8 mouse cellular contexts compared by ENCODE assay signal in the genomic region with DNA sequence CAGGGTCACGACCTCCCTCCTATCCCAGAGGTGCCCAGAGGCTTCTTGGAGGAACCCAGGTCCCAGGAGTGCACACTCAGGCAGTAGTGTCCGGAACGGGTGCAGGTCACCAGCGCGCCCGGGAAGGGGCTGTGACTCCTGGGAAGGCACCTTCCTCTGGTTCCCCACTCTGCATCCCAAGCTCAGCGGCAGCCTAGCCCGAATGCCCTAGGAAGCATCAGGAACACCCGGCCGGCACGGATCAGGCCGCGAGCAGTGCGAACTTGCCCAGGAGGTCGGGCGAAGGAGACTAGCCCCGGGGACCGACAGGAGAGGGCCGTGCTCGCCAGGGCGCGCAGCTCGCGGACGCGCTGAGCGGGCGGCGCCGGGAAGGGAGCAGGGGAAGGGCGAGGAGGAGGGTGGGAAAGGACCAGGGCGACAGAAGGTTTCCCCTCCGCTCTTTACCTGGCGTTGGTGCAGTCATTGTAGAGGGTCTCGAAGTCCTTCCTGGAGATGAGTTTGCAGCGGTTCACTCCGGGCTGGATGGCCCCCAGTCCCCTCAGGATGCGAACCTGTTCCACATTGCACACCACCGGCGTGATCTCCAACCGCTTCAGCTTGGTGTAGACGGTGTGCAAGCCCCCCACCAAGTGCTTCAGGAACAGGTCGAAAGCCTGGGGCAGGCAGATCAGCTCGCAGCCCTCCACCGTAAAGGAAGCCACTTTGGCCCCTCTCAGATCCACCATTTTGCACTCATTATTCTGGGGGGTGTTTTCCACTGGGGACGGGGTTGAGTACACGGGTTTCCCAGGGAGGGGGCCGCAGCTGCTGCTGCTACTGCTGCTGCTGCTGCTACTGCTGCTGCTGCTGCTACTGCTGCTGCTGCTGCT. TPM values are rescaled to one million over a fixed set of nuclear protein-coding genes. Genes with fewer than 3 reads are reported as not detected.
DNase-seq lines count a peak whose midpoint lies in the region; ATAC-seq and TF ChIP-seq lines count a peak whose summit lies in the region.

No protein-coding gene starts in this region.

- peak; percentile 1 to 2 for DNase-seq in B cell, adult 2 months
- DNase-seq in adrenal gland, postnatal 10 days: peak; percentile 69
- peak; percentile 49 to 57 for DNase-seq in heart, postnatal 10 days
- peak; percentile 54 to 75 for DNase-seq in kidney, postnatal 36 days
- DNase-seq in lung, postnatal 25 days (ENCODE audit: low spot score): peak; percentile 28
- DNase-seq in retina, postnatal 1 day: peak; percentile 77

- no peak for TF ChIP-seq POLR2A in embryonic fibroblast, embryonic 13.5 days (IDR thresholded peaks at IDR 0.05; ENCODE audit: low read depth, low read length)

- ATAC-seq in monocyte, adult 5-6 weeks (replicated peaks; ENCODE audit: insufficient number of reproducible peaks, low FRiP score, low TSS enrichment, poor library complexity, severe bottlenecking): no peak

- peak overlapping the region; percentile 68 for H3K4me3 ChIP-seq in embryonic fibroblast, embryonic 13.5 days (ENCODE audit: insufficient read depth, low read length)

- intact Hi-C loops in heart, postnatal 10 days (cut with DNase I): loop anchor here (10.0 kb wide), 2 partner anchors 133 to 353 kb away; no protein-coding TSS in a partner anchor

- no peak for TF ChIP-seq CTCF in embryonic fibroblast, embryonic 13.5 days (IDR thresholded peaks at IDR 0.05; ENCODE audit: borderline replicate concordance, insufficient read depth, low read length)

- no peak overlapping the region for H3K27ac ChIP-seq in embryonic fibroblast, embryonic 13.5 days (ENCODE audit: insufficient read depth, low read length)

- H3K4me1 ChIP-seq in embryonic fibroblast, embryonic 13.5 days (ENCODE audit: control insufficient read depth, insufficient read depth, low read length): no peaks in the 10 kb centered on the region

RNA-seq across cellular contexts. Expression of gene Dach1, which starts 1.3 kb away (rescaled TPM):
- total RNA-seq in adrenal gland, postnatal 10 days (2021): 10 to 100 TPM in 1 of 2 experiments, 1 to 10 TPM in 1; 8.9 to 13.0 TPM
- polyA plus RNA-seq in embryonic fibroblast, embryonic 13.5 days (2011; ENCODE audit: insufficient read length, low read depth, missing spikeins): 0.48 and 0.56 TPM in 2 replicates
- 10 to 100 TPM; 21.5 to 25.6 TPM for total RNA-seq in heart, postnatal 10 days (2021)
- total RNA-seq in monocyte, adult 5-6 weeks (2017): 0.39 to 1.5 TPM (median 0.86 TPM) in 3 replicates

Comparison
In these comparisons a context has a peak if more than half of its experiments do, and no peak if none do; other contexts are left out.
1. DNase-seq: peak in every context shown above with its lines; median percentile 77 in retina, postnatal 1 day; 69 in adrenal gland, postnatal 10 days; 64 in kidney, postnatal 36 days; 53 in heart, postnatal 10 days; 28 in lung, postnatal 25 days; 2 in B cell, adult 2 months.